Mouse (Mus musculus) liver, embryonic 12.5 days (tissue): ENCODE measurements around the gene Oaz2. TPM values are rescaled to one million over a fixed set of nuclear protein-coding genes. Genes with fewer than 3 reads are reported as not detected.
"Not testable (repeated sequence)": the region's sequence is repeated elsewhere in the genome, so short reads cannot be mapped to it uniquely, and the experiment has no call there.

Experiments used
- ATAC-seq: fragments of 200-750 bp; cut with Nextera tagmentation; 2 replicates; pipeline ENCODE4 v1.8.0; 2017; ENCODE audit warnings: moderate number of reproducible peaks, mild to moderate bottlenecking, moderate library complexity
- H3K27ac ChIP-seq: fragments of 300-500 bp; sonication (generic); 2 replicates; pipeline ENCODE4 v1.5.1; 2016; ENCODE audit warnings: mild to moderate bottlenecking
- H3K27me3 ChIP-seq: fragments of 300-500 bp; sonication (generic); replicated peaks from 2 replicates; pipeline ENCODE4 v1.6.1; 2016; ENCODE audit warnings: mild to moderate bottlenecking, moderate library complexity
- H3K36me3 ChIP-seq: fragments of 300-500 bp; sonication (generic); 2 replicates; pipeline ENCODE4 v1.6.1; 2016; ENCODE audit warnings: mild to moderate bottlenecking, moderate library complexity
- H3K4me1 ChIP-seq: fragments of 300-500 bp; sonication (generic); 2 replicates; pipeline ENCODE4 v1.6.1; 2016
- H3K4me2 ChIP-seq: fragments of 300-500 bp; sonication (generic); 2 replicates; pipeline ENCODE4 v1.6.1; 2016; ENCODE audit warnings: mild to moderate bottlenecking, moderate library complexity
- H3K4me3 ChIP-seq: fragments of 300-500 bp; sonication (generic); 2 replicates; pipeline ENCODE4 v1.5.1; 2016; ENCODE audit warnings: mild to moderate bottlenecking, moderate library complexity
- H3K9ac ChIP-seq: fragments of 300-500 bp; sonication (generic); 2 replicates; pipeline ENCODE4 v1.6.1; 2016; ENCODE audit warnings: mild to moderate bottlenecking, moderate library complexity
- H3K9me3 ChIP-seq: fragments of 300-500 bp; sonication (generic); replicated peaks from 2 replicates; pipeline ENCODE4 v1.6.1; 2016; ENCODE audit warnings: mild to moderate bottlenecking, moderate library complexity
- WGBS: fragments of 180-500 bp; shearing (Covaris S2); methylation state at CpG from one replicate; pipeline ENCODE4 v1.1.7; 2016; ENCODE audit not compliant: insufficient replicate concordance; 5-methylcytosine and 5-hydroxymethylcytosine counted together
- polyA plus RNA-seq: library from polyadenylated mRNA; unstranded; fragments of >200 nt; fragmentation: Nextera tagmentation; extraction: Ambion mirVana; gene quantifications from 2 replicates; pipeline ENCODE4 v1.2.1, GENCODE M21; 2016

Gene Oaz2
- polyA plus RNA-seq, 1 experiment from 2014 or later: 71.0 TPM

DNA sequence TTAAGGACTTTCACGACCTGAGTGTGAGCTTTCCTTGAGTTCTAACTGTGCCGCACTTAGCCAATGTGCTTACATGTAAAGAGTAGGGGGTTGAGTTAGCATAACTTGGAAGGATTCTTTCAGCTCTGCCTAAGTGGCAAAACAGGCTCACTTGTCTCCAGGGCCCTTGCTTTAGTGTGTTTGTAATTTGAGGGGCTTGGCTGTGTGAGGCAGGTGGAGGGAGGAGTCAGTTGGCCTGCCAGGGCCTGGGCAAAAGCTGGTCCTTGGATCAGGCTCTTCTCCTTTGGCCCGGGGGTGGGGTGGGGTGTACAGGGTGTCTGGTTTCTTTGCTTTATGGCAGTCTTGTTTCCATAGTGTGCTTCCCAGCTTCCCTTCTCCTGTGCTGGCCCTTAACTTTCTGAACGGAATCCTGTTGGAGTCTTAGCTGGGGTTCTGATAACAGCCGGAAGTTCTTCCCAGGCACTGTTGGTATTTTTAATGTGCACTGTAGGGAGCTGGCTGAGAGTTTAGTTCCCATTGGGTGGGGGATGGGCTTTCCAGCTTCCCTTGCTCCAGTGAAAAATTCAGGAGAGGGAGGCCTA lies 11.5 kb downstream of the Oaz2 start:
- 61% methylated on average over 5 of the region's 5 CpGs for WGBS
- no peak for ATAC-seq
- Histone ChIP-seq H3K4me3 (0 out of 2 replicates have a peak overlapping the region, but pooled peaks have one; percentile 2), H3K27me3 (no peaks in the 10 kb centered on the region), H3K36me3 (no peaks in the 10 kb centered on the region), H3K4me2 (peak overlapping the region; percentile 89), H3K9me3 (no peaks in the 10 kb centered on the region), H3K4me1 (peaks cover 77% of the 10 kb centered on the region), H3K9ac (no peak overlapping the region), H3K27ac (peak overlapping the region; percentile 46; the same call in 1 of the 2 replicates)

DNA sequence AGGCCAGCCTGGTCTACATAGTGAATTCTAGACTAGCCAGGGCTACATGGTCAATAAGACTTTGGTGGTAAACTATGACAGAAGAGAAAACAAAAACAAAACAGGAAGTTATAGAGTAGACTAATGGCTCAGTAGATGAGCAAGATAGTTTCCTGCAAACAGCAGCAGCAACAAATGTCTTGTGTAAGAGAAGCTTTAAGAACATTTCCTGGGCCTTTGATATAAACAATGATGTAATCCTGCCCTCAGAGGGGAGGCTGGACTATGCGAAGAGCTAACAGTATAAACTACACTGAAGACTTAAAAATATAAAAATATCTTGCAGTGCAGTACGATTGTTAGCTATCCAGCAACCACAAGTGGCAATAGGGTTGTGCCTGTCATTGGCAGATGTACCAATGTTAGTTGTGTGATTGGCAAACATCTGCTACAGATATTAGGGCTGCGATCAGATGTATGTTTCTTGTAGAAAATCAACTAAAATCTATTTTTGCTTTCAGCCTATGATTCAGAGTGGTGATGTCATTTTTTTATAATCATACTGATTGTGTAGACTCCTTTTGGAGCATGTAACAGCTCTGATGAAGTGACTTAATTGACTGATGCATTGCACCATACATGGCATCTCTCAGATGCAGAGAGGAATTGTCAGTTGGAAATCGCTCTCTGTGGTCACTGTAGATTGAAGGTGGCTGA lies 13.3 kb downstream of the Oaz2 start:
- H3K4me1 ChIP-seq: peaks cover 86% of the 10 kb centered on the region

DNA sequence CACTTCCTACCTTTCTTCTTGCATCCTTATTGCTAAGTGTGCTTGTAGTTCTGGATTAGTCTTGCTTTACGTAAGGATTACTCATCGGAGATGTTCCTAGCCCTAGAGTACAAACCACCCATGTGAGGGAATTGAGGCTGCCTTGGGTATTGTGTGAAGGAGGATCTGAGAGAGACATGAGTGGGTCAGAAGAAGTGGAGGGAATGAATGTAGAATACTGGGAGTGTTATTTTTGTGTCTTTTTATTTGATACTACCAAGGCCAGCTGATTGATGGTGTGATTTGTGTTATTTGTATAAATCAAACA lies 13.8 kb downstream of the Oaz2 start:
- H3K4me3 ChIP-seq: no peak overlapping the region
- 73% methylated on average over 2 of the region's 2 CpGs for WGBS
- H3K9me3 ChIP-seq: no peaks in the 10 kb centered on the region
- peaks cover 90% of the 10 kb centered on the region for H3K4me1 ChIP-seq
- no peaks in the 10 kb centered on the region for H3K27me3 ChIP-seq
- no peak overlapping the region for H3K27ac ChIP-seq
- no peak overlapping the region for H3K4me2 ChIP-seq
- peaks cover 11% of the 10 kb centered on the region for H3K36me3 ChIP-seq
- no peak for ATAC-seq
- H3K9ac ChIP-seq: no peak overlapping the region

More for the DNA sequence above, 13.3 kb downstream of the Oaz2 start:
- H3K9me3 ChIP-seq: no peaks in the 10 kb centered on the region
- no peak overlapping the region for H3K27ac ChIP-seq
- no peak overlapping the region for H3K4me3 ChIP-seq
- peaks cover 6% of the 10 kb centered on the region for H3K36me3 ChIP-seq
- H3K9ac ChIP-seq: no peak overlapping the region
- no peaks in the 10 kb centered on the region for H3K27me3 ChIP-seq
- no peak overlapping the region for H3K4me2 ChIP-seq
- WGBS: 62% methylated on average over 4 of the region's 4 CpGs
- ATAC-seq: no peak

DNA sequence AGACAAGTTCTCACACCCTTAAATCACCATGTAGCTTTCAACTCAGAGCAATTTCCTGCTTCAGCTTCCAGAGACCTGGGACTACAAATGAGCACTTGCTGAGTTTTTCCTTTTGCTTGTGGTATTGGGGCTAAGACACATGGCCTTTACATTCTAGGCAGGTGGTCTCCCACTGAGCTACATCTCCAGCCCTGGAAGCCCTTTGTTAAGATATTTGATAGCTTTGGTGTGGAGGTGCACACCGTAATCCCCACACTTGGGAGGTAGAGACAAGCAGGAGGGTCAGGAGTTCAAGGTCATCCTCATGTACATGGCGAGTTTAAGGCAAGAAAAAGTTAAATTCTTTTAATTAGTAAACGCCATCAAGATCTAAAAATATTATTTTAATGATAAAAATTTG lies 14.4 kb downstream of the Oaz2 start:
- H3K4me3 ChIP-seq: no peak overlapping the region
- H3K27ac ChIP-seq: no peak overlapping the region
- H3K9me3 ChIP-seq: no peaks in the 10 kb centered on the region
- WGBS: 70% methylated on average over 3 of the region's 3 CpGs
- no peaks in the 10 kb centered on the region for H3K27me3 ChIP-seq
- no peak overlapping the region for H3K4me2 ChIP-seq
- ATAC-seq: no peak
- H3K4me1 ChIP-seq: peaks cover 85% of the 10 kb centered on the region
- no peak overlapping the region for H3K9ac ChIP-seq
- peaks cover 17% of the 10 kb centered on the region for H3K36me3 ChIP-seq

DNA sequence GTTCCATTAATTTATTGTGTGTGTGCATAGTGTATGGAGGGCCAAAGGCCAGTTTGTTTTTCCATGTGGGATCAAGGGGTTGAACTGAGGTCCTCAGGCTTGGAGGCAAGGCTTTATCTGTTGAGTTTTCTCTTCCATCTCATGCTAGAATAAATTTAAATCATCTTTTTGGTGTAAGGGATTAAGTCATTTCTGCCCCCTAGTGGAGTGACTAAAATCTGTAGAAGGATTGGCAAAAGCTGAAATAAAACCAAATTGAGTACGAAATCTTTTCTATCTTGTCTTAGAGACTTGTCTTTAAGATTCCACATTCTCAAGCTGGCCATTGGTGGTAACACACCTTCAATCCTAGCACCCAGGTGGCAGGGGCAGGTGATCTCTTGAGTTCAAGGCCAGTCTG lies 15.2 kb downstream of the Oaz2 start:
- peaks cover 77% of the 10 kb centered on the region for H3K4me1 ChIP-seq
- no peak overlapping the region for H3K9ac ChIP-seq
- H3K4me2 ChIP-seq: no peak overlapping the region
- no peak overlapping the region for H3K4me3 ChIP-seq
- H3K27me3 ChIP-seq: no peaks in the 10 kb centered on the region
- H3K36me3 ChIP-seq: peaks cover 25% of the 10 kb centered on the region
- H3K9me3 ChIP-seq: no peaks in the 10 kb centered on the region
- ATAC-seq: no peak
- H3K27ac ChIP-seq: no peak overlapping the region
- WGBS: 64% methylated on average over 1 of the region's 1 CpGs

DNA sequence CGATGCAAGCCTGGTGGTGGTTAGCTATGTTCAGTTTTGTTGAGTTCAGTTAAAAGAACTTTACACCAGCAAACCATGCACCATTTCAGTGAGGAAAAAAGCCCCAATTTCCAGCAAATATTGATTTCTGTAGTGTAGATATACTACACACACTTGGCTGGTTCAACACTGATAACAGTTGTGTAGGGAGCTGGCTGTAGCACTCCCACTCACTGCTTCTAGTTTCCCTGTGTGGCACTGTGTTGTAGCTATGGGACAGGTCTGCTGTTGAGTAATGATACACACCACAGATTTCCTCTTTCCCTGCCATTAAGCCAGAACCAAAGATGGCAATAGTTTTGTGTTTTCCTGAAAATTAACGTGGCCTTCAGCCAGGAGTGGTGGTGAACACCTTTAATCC lies 16.9 kb downstream of the Oaz2 start:
- peak; percentile 62; the same call in 1 of the 2 replicates for ATAC-seq
- Histone ChIP-seq H3K9ac (no peak overlapping the region), H3K4me3 (no peak overlapping the region), H3K4me1 (peaks cover 60% of the 10 kb centered on the region), H3K4me2 (no peak overlapping the region), H3K36me3 (peaks cover 35% of the 10 kb centered on the region), H3K27ac (peak overlapping the region; percentile 34; the same call in 1 of the 2 replicates), H3K27me3 (no peaks in the 10 kb centered on the region), H3K9me3 (no peaks in the 10 kb centered on the region)
- WGBS: 55% methylated on average over 2 of the region's 2 CpGs

DNA sequence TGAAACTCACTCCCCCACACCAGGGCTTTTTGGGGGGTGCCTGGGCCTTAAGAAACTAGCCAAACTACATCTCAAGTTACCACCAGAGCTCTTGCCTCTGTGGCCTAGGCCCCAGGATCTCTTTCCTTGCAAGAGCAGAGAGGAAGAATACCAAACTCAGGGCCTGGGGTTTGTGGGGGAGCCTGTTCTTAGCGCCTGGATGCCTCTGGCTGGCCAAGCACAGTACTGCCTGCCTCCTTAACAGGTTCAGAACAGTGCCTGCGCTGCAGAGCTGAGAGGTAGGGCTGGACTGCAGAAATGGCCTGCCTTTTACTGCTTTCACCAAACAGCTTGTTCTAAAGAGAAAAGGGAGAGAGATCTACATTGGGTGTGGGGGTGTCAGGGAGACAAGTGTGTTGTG lies 22.1 kb downstream of the Oaz2 start:
- not testable (repeated sequence) for H3K9me3 ChIP-seq, H3K4me3 ChIP-seq, H3K9ac ChIP-seq, ATAC-seq, H3K27ac ChIP-seq, H3K4me2 ChIP-seq, H3K27me3 ChIP-seq
- H3K36me3 ChIP-seq: peaks cover 77% of the 10 kb centered on the region
- 77% methylated on average over 2 of the region's 2 CpGs for WGBS
- H3K4me1 ChIP-seq: peaks cover 28% of the 10 kb centered on the region

DNA sequence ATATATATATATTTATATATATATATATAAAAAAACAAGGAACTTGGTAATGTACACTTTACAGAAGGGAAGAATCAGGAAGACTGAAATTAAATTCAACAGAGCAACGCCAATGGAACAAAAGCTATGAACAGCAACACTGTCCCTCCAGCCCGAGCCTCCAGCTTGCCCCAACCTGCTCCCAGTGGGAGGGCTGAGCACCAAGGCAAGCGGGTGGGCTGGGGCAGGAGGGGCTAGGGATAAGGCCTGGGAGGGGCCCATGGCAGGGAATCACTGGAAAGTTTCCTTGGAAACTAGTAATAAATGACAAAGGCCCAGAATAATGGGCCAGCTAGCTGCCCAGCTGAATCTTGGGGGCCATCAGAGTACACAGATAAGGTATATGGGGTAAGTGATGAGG lies 24.7 kb downstream of the Oaz2 start:
- Histone ChIP-seq H3K4me3 (no peak overlapping the region), H3K36me3 (peaks cover 82% of the 10 kb centered on the region), H3K4me2 (no peak overlapping the region), H3K27me3 (no peaks in the 10 kb centered on the region), H3K9ac (no peak overlapping the region), H3K9me3 (no peaks in the 10 kb centered on the region), H3K27ac (no peak overlapping the region), H3K4me1 (peaks cover 13% of the 10 kb centered on the region)
- 69% methylated on average over 3 of the region's 3 CpGs for WGBS
- no peak for ATAC-seq

DNA sequence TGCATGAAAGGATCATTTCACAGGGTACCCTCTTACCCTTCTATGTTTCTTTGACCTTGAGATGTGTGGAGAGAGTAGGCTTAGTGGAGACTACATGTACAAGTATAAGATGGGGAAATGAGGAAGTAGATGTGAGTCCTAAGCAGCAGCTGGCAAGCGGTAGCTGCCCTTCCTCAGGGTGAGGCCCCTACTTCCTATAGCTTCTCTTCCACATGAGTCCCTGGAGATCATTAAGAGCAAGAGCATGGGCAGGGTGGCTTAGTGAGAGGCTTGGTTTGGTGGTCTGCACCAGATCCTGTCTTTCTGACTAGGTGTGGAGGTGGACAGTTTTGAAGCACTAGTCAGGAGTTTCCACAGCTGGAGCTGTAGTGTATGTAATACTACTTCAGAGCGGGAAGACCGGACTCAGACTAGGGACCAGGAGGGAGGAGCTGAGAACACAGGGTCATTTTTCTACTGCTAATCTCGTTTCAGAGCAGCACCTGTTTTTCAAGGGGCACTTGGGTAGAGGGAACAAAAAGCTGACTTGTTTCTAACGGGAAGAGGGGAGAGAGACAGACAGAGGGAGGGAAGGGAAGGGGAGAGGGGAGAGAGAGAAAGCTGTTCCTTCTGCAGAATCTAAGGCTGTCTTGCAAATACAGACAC lies 25.3 kb downstream of the Oaz2 start:
- no peaks in the 10 kb centered on the region for H3K9me3 ChIP-seq
- ATAC-seq: no peak
- H3K4me1 ChIP-seq: peaks cover 13% of the 10 kb centered on the region
- H3K4me3 ChIP-seq: no peak overlapping the region
- no peaks in the 10 kb centered on the region for H3K27me3 ChIP-seq
- no peak overlapping the region for H3K27ac ChIP-seq
- no peak overlapping the region for H3K9ac ChIP-seq
- H3K36me3 ChIP-seq: peaks cover 82% of the 10 kb centered on the region
- 40% methylated on average over 5 of the region's 5 CpGs for WGBS
- no peak overlapping the region for H3K4me2 ChIP-seq

DNA sequence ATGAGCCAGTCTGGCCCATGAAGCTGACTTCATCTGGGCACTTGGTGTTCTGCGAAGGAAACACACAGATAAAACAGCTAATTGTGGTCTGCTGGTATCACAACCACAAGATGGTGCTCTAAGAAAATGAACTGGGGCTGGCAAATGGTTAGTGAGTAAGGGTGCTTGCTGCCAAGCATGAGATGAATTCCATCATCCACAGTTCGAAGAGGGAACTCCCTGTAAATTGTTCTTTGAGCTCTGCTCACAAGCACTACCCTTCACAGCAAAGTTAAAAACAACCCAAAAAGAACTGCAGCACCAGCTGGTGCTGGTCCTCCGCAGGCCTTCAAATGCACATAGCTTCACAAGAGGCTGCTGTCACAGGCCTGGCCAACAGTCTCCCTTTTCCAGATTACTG lies 27.8 kb downstream of the Oaz2 start:
- peaks cover 13% of the 10 kb centered on the region for H3K4me1 ChIP-seq
- no peak overlapping the region for H3K9ac ChIP-seq
- H3K36me3 ChIP-seq: peaks cover 91% of the 10 kb centered on the region
- H3K9me3 ChIP-seq: no peaks in the 10 kb centered on the region
- H3K4me3 ChIP-seq: no peak overlapping the region
- 73% methylated on average over 3 of the region's 3 CpGs for WGBS
- H3K27me3 ChIP-seq: no peaks in the 10 kb centered on the region
- ATAC-seq: no peak
- no peak overlapping the region for H3K27ac ChIP-seq
- no peak overlapping the region for H3K4me2 ChIP-seq

DNA sequence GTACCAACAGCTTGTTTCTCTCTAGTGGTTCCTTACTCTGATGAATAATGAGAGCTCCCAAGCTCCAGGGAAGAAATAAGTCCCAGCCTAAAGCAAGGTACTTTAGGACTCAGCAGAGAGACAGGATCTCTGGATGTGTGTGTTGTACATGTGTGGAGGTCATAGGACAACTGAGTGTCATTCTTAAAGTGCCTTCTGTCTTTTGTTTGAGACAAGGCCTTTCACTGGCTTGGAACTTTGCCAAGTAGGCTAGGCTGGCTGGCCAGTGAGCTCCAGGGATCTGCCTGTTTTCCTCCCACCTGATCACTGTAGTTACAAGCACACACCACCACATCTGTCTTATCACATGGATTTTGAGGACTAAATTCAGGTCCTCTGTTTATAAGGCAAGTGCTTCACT lies 28.5 kb downstream of the Oaz2 start:
- Histone ChIP-seq H3K36me3 (peaks cover 94% of the 10 kb centered on the region), H3K9me3 (no peaks in the 10 kb centered on the region), H3K4me1 (peaks cover 13% of the 10 kb centered on the region), H3K27me3 (no peaks in the 10 kb centered on the region), H3K27ac (no peak overlapping the region), H3K9ac (no peak overlapping the region), H3K4me2 (no peak overlapping the region), H3K4me3 (no peak overlapping the region)
- no peak for ATAC-seq

DNA sequence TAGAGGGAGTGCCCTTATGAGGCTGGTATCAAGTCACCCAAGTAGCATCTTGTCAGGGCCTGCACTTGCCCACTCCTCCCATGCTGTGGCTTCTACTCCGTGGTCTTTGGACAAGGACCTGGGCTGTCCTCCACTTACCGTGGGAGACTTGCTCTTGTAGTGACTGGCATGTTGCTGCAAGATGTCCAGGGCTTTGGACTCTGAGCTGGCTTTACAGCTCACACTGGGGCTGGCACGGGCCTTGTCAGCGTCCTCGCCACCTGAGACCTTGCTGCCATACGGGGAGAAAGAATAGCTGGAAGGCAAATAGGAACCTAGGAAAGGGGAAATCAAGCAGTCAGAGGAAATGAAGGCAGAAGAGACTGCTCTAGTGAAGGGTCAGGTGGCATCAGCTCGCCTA lies 29.6 kb downstream of the Oaz2 start:
- H3K4me1 ChIP-seq: peaks cover 8% of the 10 kb centered on the region
- ATAC-seq: no peak
- H3K4me3 ChIP-seq: no peak overlapping the region
- no peak overlapping the region for H3K9ac ChIP-seq
- no peak overlapping the region for H3K27ac ChIP-seq
- peaks cover 96% of the 10 kb centered on the region for H3K36me3 ChIP-seq
- no peaks in the 10 kb centered on the region for H3K9me3 ChIP-seq
- no peak overlapping the region for H3K4me2 ChIP-seq
- H3K27me3 ChIP-seq: no peaks in the 10 kb centered on the region
- 69% methylated on average over 7 of the region's 7 CpGs for WGBS
